Mouse (Mus musculus): ENCODE measurements around the gene Cavin3.
"Not testable (repeated sequence)": the region's sequence is repeated elsewhere in the genome, so short reads cannot be mapped to it uniquely, and the experiment has no call there.

Cavin3 gene

GRCm38 (mm10) chr7:105480081-105480480, 2.0 kb downstream of the Cavin3 start:
- DNase-seq: no peak

GRCm38 (mm10) chr7:105479232-105479631, 2.9 kb downstream of the Cavin3 start:
- DNase-seq: no peak

GRCm38 (mm10) chr7:105478344-105478743, 3.8 kb downstream of the Cavin3 start:
- DNase-seq: no peak

- DNase-seq: peak; percentile 48
Observed at GRCm38 (mm10) chr7:105477841-105478240, 4.3 kb downstream of the Cavin3 start.

GRCm38 (mm10) chr7:105477433-105477700, 4.7 kb downstream of the Cavin3 start:
- DNase-seq: no peak

- DNase-seq: no peak
Observed at GRCm38 (mm10) chr7:105476683-105477432, 5.2 kb downstream of the Cavin3 start.

- DNase-seq: no peak
Observed at GRCm38 (mm10) chr7:105475396-105475949, 6.6 kb downstream of the Cavin3 start.

GRCm38 (mm10) chr7:105474771-105475315, 7.3 kb downstream of the Cavin3 start:
- no peak for DNase-seq

- DNase-seq: no peak
Observed at GRCm38 (mm10) chr7:105472607-105473006, 9.5 kb downstream of the Cavin3 start.

- not testable (repeated sequence) for DNase-seq
Observed at GRCm38 (mm10) chr7:105465505-105465904, 16.6 kb downstream of the Cavin3 start.

- no peak for DNase-seq
Observed at GRCm38 (mm10) chr7:105458546-105458945, 23.6 kb downstream of the Cavin3 start.

- DNase-seq: not testable (repeated sequence)
Observed at GRCm38 (mm10) chr7:105453345-105453744, 28.8 kb downstream of the Cavin3 start.

- no peak for DNase-seq
Observed at GRCm38 (mm10) chr7:105445076-105445475, 37.0 kb downstream of the Cavin3 start.

- no peak for DNase-seq
Observed at GRCm38 (mm10) chr7:105441426-105441825, 40.7 kb downstream of the Cavin3 start.

- no peak for DNase-seq
Observed at GRCm38 (mm10) chr7:105437979-105438772, 43.9 kb downstream of the Cavin3 start.

- DNase-seq: no peak
Observed at GRCm38 (mm10) chr7:105434798-105435197, 47.3 kb downstream of the Cavin3 start.

- no peak for DNase-seq
Observed at GRCm38 (mm10) chr7:105433859-105434258, 48.2 kb downstream of the Cavin3 start.

- DNase-seq: no peak
Observed at GRCm38 (mm10) chr7:105432058-105432457, 50.0 kb downstream of the Cavin3 start.
